Mouse (Mus musculus): ENCODE measurements around the gene Elf1. TPM values are rescaled to one million over a fixed set of nuclear protein-coding genes. Genes with fewer than 3 reads are reported as not detected.
"Not testable (repeated sequence)": the region's sequence is repeated elsewhere in the genome, so short reads cannot be mapped to it uniquely, and the experiment has no call there.

The Elf1 gene
- polyA plus RNA-seq, 1 experiment from 2014 or later = 4.1 TPM

- no peaks in the 10 kb centered on the region for H3K9me3 ChIP-seq
- H3K4me1 ChIP-seq (replicated peaks) = no peaks in the 10 kb centered on the region
- H3K4me3 ChIP-seq (replicated peaks) = no peak overlapping the region
- ATAC-seq = no peak
- no peaks in the 10 kb centered on the region for H3K27me3 ChIP-seq
- H3K9ac ChIP-seq (replicated peaks) = no peak overlapping the region
- no peak overlapping the region for H3K4me2 ChIP-seq (replicated peaks)
- no peaks in the 10 kb centered on the region for H3K36me3 ChIP-seq
- no peak overlapping the region for H3K27ac ChIP-seq
- WGBS = 81% methylated on average over 2 of the region's 2 CpGs
These were observed 35.8 kb downstream of the Elf1 start for GRCm38 (mm10) chr14:79516751-79517150.

- H3K9me3 ChIP-seq = no peaks in the 10 kb centered on the region
- 93% methylated on average over 8 of the region's 8 CpGs for WGBS
- no peak for ATAC-seq
- no peak overlapping the region for H3K4me3 ChIP-seq (replicated peaks)
- no peaks in the 10 kb centered on the region for H3K4me1 ChIP-seq (replicated peaks)
- no peaks in the 10 kb centered on the region for H3K36me3 ChIP-seq
- H3K27ac ChIP-seq = no peak overlapping the region
- H3K4me2 ChIP-seq (replicated peaks) = no peak overlapping the region
- H3K9ac ChIP-seq (replicated peaks) = no peak overlapping the region
- H3K27me3 ChIP-seq = no peaks in the 10 kb centered on the region
These were observed 36.3 kb downstream of the Elf1 start for GRCm38 (mm10) chr14:79517185-79517740.

- Histone ChIP-seq H3K27me3 (no peaks in the 10 kb centered on the region), H3K4me1 (replicated peaks) (no peaks in the 10 kb centered on the region), H3K36me3 (no peaks in the 10 kb centered on the region), H3K4me2 (replicated peaks) (no peak overlapping the region), H3K9ac (replicated peaks) (no peak overlapping the region), H3K27ac (no peak overlapping the region), H3K9me3 (no peaks in the 10 kb centered on the region), H3K4me3 (replicated peaks) (no peak overlapping the region)
- 80% methylated on average over 2 of the region's 2 CpGs for WGBS
- no peak for ATAC-seq
These were observed 37.1 kb downstream of the Elf1 start for GRCm38 (mm10) chr14:79518123-79518522.

- H3K36me3 ChIP-seq = no peaks in the 10 kb centered on the region
- no peak overlapping the region for H3K4me3 ChIP-seq (replicated peaks)
- H3K9me3 ChIP-seq = no peaks in the 10 kb centered on the region
- H3K27ac ChIP-seq = no peak overlapping the region
- H3K4me2 ChIP-seq (replicated peaks) = no peak overlapping the region
- no peak overlapping the region for H3K9ac ChIP-seq (replicated peaks)
- no peak for ATAC-seq
- no peaks in the 10 kb centered on the region for H3K27me3 ChIP-seq
- WGBS = 70% methylated on average over 19 of the region's 19 CpGs
- no peaks in the 10 kb centered on the region for H3K4me1 ChIP-seq (replicated peaks)
These were observed 38.0 kb downstream of the Elf1 start for GRCm38 (mm10) chr14:79518761-79519662.

GRCm38 (mm10) chr14:79519663-79519975, 38.6 kb downstream of the Elf1 start:
- ATAC-seq = no peak
- Histone ChIP-seq H3K9ac (replicated peaks) (no peak overlapping the region), H3K27me3 (no peaks in the 10 kb centered on the region), H3K4me1 (replicated peaks) (no peaks in the 10 kb centered on the region), H3K27ac (no peak overlapping the region), H3K36me3 (no peaks in the 10 kb centered on the region), H3K4me3 (replicated peaks) (no peak overlapping the region), H3K9me3 (no peaks in the 10 kb centered on the region), H3K4me2 (replicated peaks) (no peak overlapping the region)
- WGBS = 53% methylated on average over 1 of the region's 1 CpGs

- no peaks in the 10 kb centered on the region for H3K9me3 ChIP-seq
- ATAC-seq = no peak
- no peaks in the 10 kb centered on the region for H3K27me3 ChIP-seq
- no peak overlapping the region for H3K27ac ChIP-seq
- no peak overlapping the region for H3K9ac ChIP-seq (replicated peaks)
- H3K4me2 ChIP-seq (replicated peaks) = no peak overlapping the region
- H3K4me3 ChIP-seq (replicated peaks) = no peak overlapping the region
- H3K36me3 ChIP-seq = no peaks in the 10 kb centered on the region
- no peaks in the 10 kb centered on the region for H3K4me1 ChIP-seq (replicated peaks)
These were observed 39.6 kb downstream of the Elf1 start for GRCm38 (mm10) chr14:79520612-79521011.

GRCm38 (mm10) chr14:79521056-79521455, 40.1 kb downstream of the Elf1 start:
- H3K27ac ChIP-seq = no peak overlapping the region
- H3K9me3 ChIP-seq = no peaks in the 10 kb centered on the region
- whole genome bisulfite sequencing = 94% methylated on average over 1 of the region's 1 CpGs
- H3K27me3 ChIP-seq = no peaks in the 10 kb centered on the region
- no peak overlapping the region for H3K9ac ChIP-seq (replicated peaks)
- no peak for ATAC-seq
- H3K36me3 ChIP-seq = no peaks in the 10 kb centered on the region
- H3K4me1 ChIP-seq (replicated peaks) = no peaks in the 10 kb centered on the region
- H3K4me3 ChIP-seq (replicated peaks) = no peak overlapping the region
- H3K4me2 ChIP-seq (replicated peaks) = no peak overlapping the region

- H3K4me3 ChIP-seq (replicated peaks) = no peak overlapping the region
- H3K27me3 ChIP-seq = no peaks in the 10 kb centered on the region
- H3K9ac ChIP-seq (replicated peaks) = no peak overlapping the region
- H3K4me2 ChIP-seq (replicated peaks) = no peak overlapping the region
- no peaks in the 10 kb centered on the region for H3K9me3 ChIP-seq
- 83% methylated on average over 6 of the region's 6 CpGs for WGBS
- H3K36me3 ChIP-seq = no peaks in the 10 kb centered on the region
- no peak overlapping the region for H3K27ac ChIP-seq
- no peak for ATAC-seq
- no peaks in the 10 kb centered on the region for H3K4me1 ChIP-seq (replicated peaks)
These were observed 40.6 kb downstream of the Elf1 start for GRCm38 (mm10) chr14:79521471-79522117.

GRCm38 (mm10) chr14:79522387-79522786, 41.4 kb downstream of the Elf1 start:
- H3K4me3 ChIP-seq (replicated peaks) = no peak overlapping the region
- H3K9me3 ChIP-seq = no peaks in the 10 kb centered on the region
- H3K36me3 ChIP-seq = no peaks in the 10 kb centered on the region
- H3K27me3 ChIP-seq = no peaks in the 10 kb centered on the region
- WGBS = 93% methylated on average over 9 of the region's 9 CpGs
- no peak for ATAC-seq
- H3K4me2 ChIP-seq (replicated peaks) = no peak overlapping the region
- no peak overlapping the region for H3K27ac ChIP-seq
- no peaks in the 10 kb centered on the region for H3K4me1 ChIP-seq (replicated peaks)
- H3K9ac ChIP-seq (replicated peaks) = no peak overlapping the region

- not testable (repeated sequence) for H3K27ac ChIP-seq; H3K27me3 ChIP-seq; H3K9ac ChIP-seq (replicated peaks); H3K36me3 ChIP-seq; ATAC-seq; H3K4me2 ChIP-seq (replicated peaks); H3K4me3 ChIP-seq (replicated peaks); H3K9me3 ChIP-seq; H3K4me1 ChIP-seq (replicated peaks)
- WGBS = 93% methylated on average over 12 of the region's 12 CpGs
These were observed 45.1 kb downstream of the Elf1 start for GRCm38 (mm10) chr14:79526106-79526505.

GRCm38 (mm10) chr14:79527704-79528103, 46.7 kb downstream of the Elf1 start:
- ATAC-seq = no peak
- H3K4me1 ChIP-seq (replicated peaks) = no peaks in the 10 kb centered on the region
- H3K4me3 ChIP-seq (replicated peaks) = no peak overlapping the region
- no peaks in the 10 kb centered on the region for H3K9me3 ChIP-seq
- no peaks in the 10 kb centered on the region for H3K27me3 ChIP-seq
- no peak overlapping the region for H3K27ac ChIP-seq
- no peaks in the 10 kb centered on the region for H3K36me3 ChIP-seq
- WGBS = 73% methylated on average over 6 of the region's 6 CpGs
- H3K4me2 ChIP-seq (replicated peaks) = no peak overlapping the region
- no peak overlapping the region for H3K9ac ChIP-seq (replicated peaks)
